Mouse (Mus musculus): Measurements from ENCODE around the gene Amh.

DNA sequence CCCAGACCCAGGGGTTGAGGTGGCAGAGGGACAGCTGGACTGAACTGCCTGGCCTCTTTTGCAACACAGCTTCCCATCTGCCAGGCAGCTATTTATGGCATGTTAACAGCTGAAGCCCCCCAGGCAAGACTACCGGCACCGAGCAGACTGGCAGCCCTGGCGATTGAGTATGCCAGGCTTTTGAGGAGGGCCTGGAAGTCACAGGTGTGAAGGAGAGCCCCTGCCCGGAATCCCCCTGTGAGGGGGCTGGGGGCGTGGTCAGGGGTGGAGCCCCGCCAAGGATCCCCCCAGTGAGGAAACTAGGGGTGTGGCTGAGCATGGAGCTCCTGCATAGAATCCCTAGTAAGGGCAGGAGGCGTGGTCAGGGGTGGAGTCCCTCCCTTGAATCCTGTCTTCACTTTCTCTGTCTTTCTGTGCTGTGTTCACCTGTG lies 31.9 kb downstream of the Amh start:
- TF ChIP-seq CTCF (IDR thresholded peaks at IDR 0.05; ENCODE audit: low read depth, low read length) (no peak), GATA1 (IDR thresholded peaks at IDR 0.05; ENCODE audit: borderline replicate concordance, low read length) (no peak), TAL1 (conservative IDR thresholded peaks at IDR 0.05; ENCODE audit: low read depth, low read length) (no peak), POLR2AphosphoS5 (IDR thresholded peaks at IDR 0.05; ENCODE audit: insufficient replicate concordance, low read depth, low read length) (no peak)
